Comparison of ENCODE assay signal across 14 mouse cellular contexts in genomic region chr16:95869501-95869900, GRCm38 (mm10).
DNase-seq lines count a peak whose midpoint lies in the region; ATAC-seq lines count a peak whose summit lies in the region.
"Had no signal": no experiment of that assay in that cellular context is flagged by ENCODE, and none has a peak within 500 bp of the region (broad histone marks: within the 10 kb centered on the region; RNA-seq: fewer than 3 reads in every experiment).

No protein-coding gene starts in this region.

- H3K27ac ChIP-seq in heart, embryonic 10.5 days: no peak overlapping the region
- H3K27ac ChIP-seq in heart, embryonic 11.5 days (ENCODE audit: low read depth, low read length): no peak overlapping the region
- no peak overlapping the region for H3K27ac ChIP-seq in midbrain, embryonic 15.5 days
- H3K27ac ChIP-seq: embryonic facial prominence, embryonic 12.5 days; forebrain, embryonic 15.5 days; heart, embryonic 13.5 days had no signal

- DNase-seq in heart, embryonic 10.5 days (ENCODE audit: low spot score): peak; percentile 57
- peak; percentile 17 to 36 for DNase-seq in B cell, adult 2 months
- DNase-seq in forelimb bud, embryonic 11.5 days (ENCODE audit: low read depth, low spot score): peak; percentile 51
- DNase-seq in splenic B cell, adult 2 months (ENCODE audit: low read depth, low spot score): peak; percentile 31
- DNase-seq in retina, postnatal 1 day: no peak
- DNase-seq in right cerebral cortex, postnatal 36 days (ENCODE audit: low spot score in 2 of 2): no peak
- DNase-seq: adrenal gland, postnatal 36 days; cerebellum, adult 9-10 months; kidney, postnatal 36 days had no signal

- H3K4me1 ChIP-seq in heart, embryonic 10.5 days: peaks cover 9% of the 10 kb centered on the region
- H3K4me1 ChIP-seq in heart, embryonic 11.5 days (ENCODE audit: control insufficient read depth, insufficient read depth, low read length): peaks cover 3% of the 10 kb centered on the region; the same call in 1 of the 2 replicates
- no peaks in the 10 kb centered on the region for H3K4me1 ChIP-seq in midbrain, embryonic 15.5 days
- H3K4me1 ChIP-seq: forebrain, embryonic 15.5 days had no signal

- ATAC-seq in heart, embryonic 11.5 days (replicated peaks; ENCODE audit: insufficient number of reproducible peaks, low FRiP score, low TSS enrichment): no peak
- ATAC-seq in midbrain, embryonic 15.5 days (replicated peaks): no peak
- ATAC-seq: forebrain, embryonic 15.5 days had no signal

- H3K36me3 ChIP-seq in heart, embryonic 10.5 days: no peaks in the 10 kb centered on the region
- H3K36me3 ChIP-seq in heart, embryonic 11.5 days (ENCODE audit: control insufficient read depth, insufficient read depth, low read length): no peaks in the 10 kb centered on the region
- no peaks in the 10 kb centered on the region for H3K36me3 ChIP-seq in splenic B cell, adult 2 months (ENCODE audit: control insufficient read depth, insufficient read depth, low read length, poor library complexity, severe bottlenecking)
- no peaks in the 10 kb centered on the region for H3K36me3 ChIP-seq in midbrain, embryonic 15.5 days (replicated peaks)
- H3K36me3 ChIP-seq: embryonic facial prominence, embryonic 12.5 days; forebrain, embryonic 15.5 days; heart, embryonic 13.5 days had no signal

- H3K9ac ChIP-seq in heart, embryonic 11.5 days (ENCODE audit: low read depth, low read length): no peak overlapping the region
- H3K9ac ChIP-seq in midbrain, embryonic 15.5 days: no peak overlapping the region
- H3K9ac ChIP-seq: embryonic facial prominence, embryonic 12.5 days; forebrain, embryonic 15.5 days; heart, embryonic 13.5 days had no signal

- H3K27me3 ChIP-seq in heart, embryonic 10.5 days (ENCODE audit: insufficient read depth, poor library complexity, severe bottlenecking): no peaks in the 10 kb centered on the region
- no peaks in the 10 kb centered on the region for H3K27me3 ChIP-seq in heart, embryonic 11.5 days (ENCODE audit: control insufficient read depth, insufficient read depth, low read length)
- H3K27me3 ChIP-seq in splenic B cell, adult 2 months (ENCODE audit: control insufficient read depth, insufficient read depth, low read length, poor library complexity, severe bottlenecking): no peaks in the 10 kb centered on the region
- no peaks in the 10 kb centered on the region for H3K27me3 ChIP-seq in midbrain, embryonic 15.5 days (replicated peaks)
- H3K27me3 ChIP-seq: embryonic facial prominence, embryonic 12.5 days; forebrain, embryonic 15.5 days; heart, embryonic 13.5 days had no signal

- H3K4me2 ChIP-seq in heart, embryonic 11.5 days: no peak overlapping the region
- H3K4me2 ChIP-seq in midbrain, embryonic 15.5 days: no peak overlapping the region
- H3K4me2 ChIP-seq: embryonic facial prominence, embryonic 12.5 days; forebrain, embryonic 15.5 days; heart, embryonic 13.5 days had no signal

- WGBS in heart, embryonic 10.5 days: 52% methylated on average over 5 of the region's 5 CpGs
- 49% methylated on average over 5 of the region's 5 CpGs for WGBS in heart, embryonic 11.5 days (ENCODE audit: insufficient replicate concordance)
- 72% methylated on average over 5 of the region's 5 CpGs for whole genome bisulfite sequencing in midbrain, embryonic 15.5 days

- no peak overlapping the region for H3K4me3 ChIP-seq in heart, embryonic 10.5 days
- no peak overlapping the region for H3K4me3 ChIP-seq in heart, embryonic 11.5 days (ENCODE audit: low read depth, low read length)
- no peak overlapping the region for H3K4me3 ChIP-seq in midbrain, embryonic 15.5 days
- H3K4me3 ChIP-seq: embryonic facial prominence, embryonic 12.5 days; forebrain, embryonic 15.5 days; heart, embryonic 13.5 days had no signal

- H3K9me3 ChIP-seq in heart, embryonic 10.5 days: no peaks in the 10 kb centered on the region
- no peaks in the 10 kb centered on the region for H3K9me3 ChIP-seq in heart, embryonic 11.5 days (replicated peaks; ENCODE audit: control insufficient read depth, low read length)
- H3K9me3 ChIP-seq in midbrain, embryonic 15.5 days: no peaks in the 10 kb centered on the region
- H3K9me3 ChIP-seq: embryonic facial prominence, embryonic 12.5 days; forebrain, embryonic 15.5 days; heart, embryonic 13.5 days had no signal

Comparison
In these comparisons a context has a peak if more than half of its experiments do, and no peak if none do; other contexts are left out.
1. DNase-seq: peak in heart, embryonic 10.5 days (single experiment), B cell, adult 2 months (2 of 2), forelimb bud, embryonic 11.5 days (single experiment) and splenic B cell, adult 2 months (single experiment); none in retina, postnatal 1 day (single experiment) and right cerebral cortex, postnatal 36 days (0 of 2).